Mouse (Mus musculus): Measurements from ENCODE around the gene Pmm1. TPM values are rescaled to one million over a fixed set of nuclear protein-coding genes. Genes with fewer than 3 reads are reported as not detected.
"Not testable (repeated sequence)": the region's sequence is repeated elsewhere in the genome, so short reads cannot be mapped to it uniquely, and the experiment has no call there.

Pmm1 gene
- polyA plus RNA-seq, 1 experiment from 2014 or later: 24.7 TPM

DNA sequence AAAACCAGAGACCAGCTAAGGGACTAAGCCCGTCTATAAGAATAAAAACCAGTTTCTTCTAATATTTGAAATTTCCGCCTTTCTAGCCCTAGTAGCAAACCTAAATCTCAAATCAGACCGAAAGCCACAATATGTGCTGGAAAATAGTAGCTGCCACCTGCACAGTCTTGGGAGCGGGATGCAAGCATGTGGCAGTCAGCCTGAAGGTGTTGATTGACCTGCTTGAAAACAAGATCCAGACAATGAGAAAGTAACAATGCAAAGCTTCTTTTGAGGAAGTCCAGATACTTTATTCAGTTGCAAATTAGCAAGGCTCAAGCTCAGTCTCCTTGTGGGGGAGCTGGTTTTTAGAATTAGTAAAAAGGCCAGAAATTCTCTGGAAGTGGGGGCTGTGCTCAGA lies 9.8 kb upstream of the Pmm1 start:
- H3K4me1 ChIP-seq (replicated peaks): peaks cover 19% of the 10 kb centered on the region
- not testable (repeated sequence) for ATAC-seq (ENCODE audit: low read depth); H3K4me3 ChIP-seq (replicated peaks); H3K4me2 ChIP-seq; H3K9me3 ChIP-seq (replicated peaks); DNase-seq; H3K9ac ChIP-seq; H3K36me3 ChIP-seq; H3K27ac ChIP-seq; H3K27me3 ChIP-seq
- 82% methylated on average over 4 of the region's 4 CpGs for WGBS (ENCODE audit: insufficient replicate concordance)

GRCm38 (mm10) chr15:81969635-81970034 lies 8.9 kb upstream of the Pmm1 start:
- not testable (repeated sequence) for ATAC-seq (ENCODE audit: low read depth); H3K27ac ChIP-seq; H3K27me3 ChIP-seq; DNase-seq; H3K4me2 ChIP-seq; H3K4me3 ChIP-seq (replicated peaks); H3K9me3 ChIP-seq (replicated peaks); H3K36me3 ChIP-seq; H3K9ac ChIP-seq
- H3K4me1 ChIP-seq (replicated peaks): peaks cover 19% of the 10 kb centered on the region
- WGBS (ENCODE audit: insufficient replicate concordance): 80% methylated on average over 6 of the region's 6 CpGs

- peak; percentile 87 for ATAC-seq (ENCODE audit: low read depth)
- H3K27ac ChIP-seq: peak overlapping the region; percentile 41
These were observed 8.4 kb upstream of the Pmm1 start for GRCm38 (mm10) chr15:81969173-81969572.

DNA sequence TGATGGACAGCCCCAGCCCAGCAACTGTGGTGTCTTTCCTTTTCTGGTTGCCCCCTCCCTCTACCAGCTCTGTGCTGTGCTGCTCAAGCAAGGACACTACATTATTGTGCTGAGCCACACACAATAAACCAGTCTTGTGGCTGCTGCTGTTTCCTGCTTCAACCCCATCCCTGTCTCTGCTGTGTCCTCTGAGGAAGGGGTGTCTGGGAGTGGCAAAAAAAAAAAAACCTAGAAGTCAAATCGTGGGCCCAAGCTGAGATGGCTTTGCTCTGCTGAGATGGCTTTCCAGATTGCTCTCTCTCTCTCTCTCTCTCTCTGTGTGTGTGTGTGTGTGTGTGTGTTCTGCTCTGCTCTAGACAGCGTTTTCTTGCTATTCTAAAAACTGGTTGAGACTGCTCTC lies 7.7 kb upstream of the Pmm1 start:
- ATAC-seq (ENCODE audit: low read depth) (no peak), DNase-seq (no peak)
- Histone ChIP-seq H3K4me2 (no peak overlapping the region), H3K4me1 (replicated peaks) (peaks cover 19% of the 10 kb centered on the region), H3K9ac (no peak overlapping the region; the same call in 1 of the 2 replicates), H3K27me3 (peaks cover 7% of the 10 kb centered on the region; the same call in 1 of the 2 replicates), H3K36me3 (no peaks in the 10 kb centered on the region), H3K27ac (no peak overlapping the region; the same call in 1 of the 2 replicates), H3K4me3 (replicated peaks) (no peak overlapping the region), H3K9me3 (replicated peaks) (no peaks in the 10 kb centered on the region)
- WGBS (ENCODE audit: insufficient replicate concordance): 42% methylated on average over 2 of the region's 2 CpGs

More at GRCm38 (mm10) chr15:81969173-81969572, 8.4 kb upstream of the Pmm1 start:
- Histone ChIP-seq H3K36me3 (no peaks in the 10 kb centered on the region), H3K4me2 (no peak overlapping the region), H3K4me1 (replicated peaks) (peaks cover 19% of the 10 kb centered on the region), H3K9ac (no peak overlapping the region), H3K9me3 (replicated peaks) (no peaks in the 10 kb centered on the region), H3K27me3 (peaks cover 7% of the 10 kb centered on the region; the same call in 1 of the 2 replicates), H3K4me3 (replicated peaks) (no peak overlapping the region)
- WGBS (ENCODE audit: insufficient replicate concordance): 38% methylated on average over 7 of the region's 7 CpGs
- peak; percentile 41 for DNase-seq

DNA sequence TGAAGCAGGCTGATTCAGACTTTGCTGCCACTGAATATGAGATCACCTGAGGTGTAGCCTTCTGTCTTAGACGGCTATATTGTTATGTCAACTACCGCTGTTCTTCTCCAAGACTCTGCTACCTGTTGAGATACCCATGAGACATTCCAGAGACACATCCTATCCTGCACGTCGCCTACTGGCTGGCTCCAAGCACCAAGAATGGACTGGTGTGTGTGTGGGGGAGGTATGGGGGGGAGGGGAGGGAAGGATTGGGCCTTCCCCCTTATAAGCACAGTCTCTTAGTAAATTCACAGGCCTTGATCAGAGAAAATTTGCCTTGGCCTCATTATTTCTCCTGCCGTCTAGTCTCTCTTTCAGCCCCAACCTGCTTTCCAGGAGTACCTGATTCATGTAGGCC lies 7.1 kb upstream of the Pmm1 start:
- Histone ChIP-seq H3K4me2 (no peak overlapping the region), H3K36me3 (no peaks in the 10 kb centered on the region), H3K27me3 (peaks cover 7% of the 10 kb centered on the region; the same call in 1 of the 2 replicates), H3K27ac (no peak overlapping the region), H3K4me1 (replicated peaks) (peaks cover 19% of the 10 kb centered on the region), H3K9me3 (replicated peaks) (no peaks in the 10 kb centered on the region), H3K9ac (no peak overlapping the region), H3K4me3 (replicated peaks) (no peak overlapping the region)
- ATAC-seq (ENCODE audit: low read depth) (no peak), DNase-seq (no peak)
- 83% methylated on average over 5 of the region's 5 CpGs for WGBS (ENCODE audit: insufficient replicate concordance)

DNA sequence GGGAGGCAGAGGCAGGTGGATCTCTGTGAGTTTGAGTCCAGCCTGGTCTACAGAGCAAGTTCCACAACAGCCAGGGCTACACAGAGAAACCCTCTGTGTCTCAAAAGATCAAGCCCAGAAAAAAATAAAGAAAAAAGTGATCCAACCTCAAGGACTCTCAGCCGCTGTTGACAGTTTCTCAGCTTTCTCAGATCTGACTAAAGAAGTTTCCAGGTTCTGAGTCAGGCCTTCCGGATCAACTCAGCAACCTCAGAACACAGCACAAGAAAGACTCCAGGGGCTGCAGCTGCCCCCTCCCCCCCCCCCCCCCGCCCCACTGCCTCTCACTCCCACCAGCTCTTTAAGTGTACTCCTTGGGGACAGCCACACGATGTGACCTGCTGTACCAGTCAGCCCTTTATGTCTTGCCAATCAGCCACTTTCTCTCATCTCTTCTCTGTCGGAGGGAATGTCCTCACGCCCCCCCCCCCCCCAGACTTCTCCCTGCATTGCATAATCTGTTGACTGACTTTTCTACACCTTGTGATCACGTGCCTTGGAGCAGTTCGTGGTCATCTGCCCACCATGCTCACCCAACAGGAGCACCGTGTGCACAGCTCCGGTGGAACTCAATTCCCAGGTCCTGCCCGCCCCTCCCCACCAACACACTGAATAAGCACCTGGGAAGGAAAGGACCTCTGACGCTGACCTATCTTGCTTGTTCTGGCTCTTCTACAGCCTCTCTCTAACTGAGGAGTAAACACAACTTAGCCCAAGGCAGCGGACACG lies 5.5 kb upstream of the Pmm1 start:
- Histone ChIP-seq H3K9ac (no peak overlapping the region), H3K27ac (no peak overlapping the region), H3K9me3 (replicated peaks) (no peaks in the 10 kb centered on the region), H3K36me3 (no peaks in the 10 kb centered on the region), H3K4me1 (replicated peaks) (peaks cover 23% of the 10 kb centered on the region), H3K27me3 (peaks cover 7% of the 10 kb centered on the region; the same call in 1 of the 2 replicates), H3K4me3 (replicated peaks) (no peak overlapping the region), H3K4me2 (no peak overlapping the region)
- ATAC-seq (ENCODE audit: low read depth): no peak
- DNase-seq: no peak
- 72% methylated on average over 10 of the region's 14 CpGs for WGBS (ENCODE audit: insufficient replicate concordance)

- ATAC-seq (ENCODE audit: low read depth) (no peak), DNase-seq (no peak)
- Histone ChIP-seq H3K27ac (no peak overlapping the region), H3K9ac (no peak overlapping the region), H3K9me3 (replicated peaks) (no peaks in the 10 kb centered on the region), H3K27me3 (peaks cover 7% of the 10 kb centered on the region; the same call in 1 of the 2 replicates), H3K36me3 (no peaks in the 10 kb centered on the region), H3K4me3 (replicated peaks) (no peak overlapping the region), H3K4me1 (replicated peaks) (peaks cover 29% of the 10 kb centered on the region), H3K4me2 (no peak overlapping the region)
- WGBS (ENCODE audit: insufficient replicate concordance): 53% methylated on average over 4 of the region's 4 CpGs
These were observed 4.3 kb upstream of the Pmm1 start for GRCm38 (mm10) chr15:81964980-81965545.

DNA sequence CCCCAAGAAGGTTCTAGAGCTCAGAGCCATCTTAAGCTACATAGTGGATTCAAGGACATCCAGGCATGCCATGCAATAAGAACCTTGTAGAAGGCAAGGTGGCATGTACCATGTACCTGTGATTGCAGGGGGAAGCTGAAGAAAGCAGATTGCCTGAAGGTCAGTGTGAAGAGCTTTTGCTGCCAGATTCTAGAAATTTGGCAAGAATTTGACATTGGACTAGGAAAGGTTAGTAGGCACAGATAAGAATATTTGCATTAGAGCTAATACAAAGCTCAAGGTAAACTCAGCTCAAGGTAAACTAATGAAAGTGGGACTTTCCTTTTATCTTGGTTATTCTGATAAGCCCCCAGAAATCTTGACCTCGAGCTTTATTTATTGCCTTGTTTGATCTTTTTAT lies 3.5 kb upstream of the Pmm1 start:
- no peak for DNase-seq
- 28% methylated on average over 1 of the region's 1 CpGs for WGBS (ENCODE audit: insufficient replicate concordance)
- Histone ChIP-seq H3K9ac (no peak overlapping the region), H3K27me3 (peaks cover 7% of the 10 kb centered on the region; the same call in 1 of the 2 replicates), H3K36me3 (no peaks in the 10 kb centered on the region), H3K4me3 (replicated peaks) (no peak overlapping the region), H3K27ac (no peak overlapping the region), H3K4me1 (replicated peaks) (peaks cover 30% of the 10 kb centered on the region), H3K4me2 (no peak overlapping the region), H3K9me3 (replicated peaks) (no peaks in the 10 kb centered on the region)
- no peak for ATAC-seq (ENCODE audit: low read depth)

- Histone ChIP-seq H3K9me3 (replicated peaks) (no peaks in the 10 kb centered on the region), H3K9ac (peak overlapping the region; percentile 62), H3K4me1 (replicated peaks) (peaks cover 34% of the 10 kb centered on the region), H3K27me3 (no peaks in the 10 kb centered on the region), H3K27ac (peak overlapping the region; percentile 75), H3K4me3 (replicated peaks) (peak overlapping the region; percentile 81), H3K4me2 (peak overlapping the region; percentile 100), H3K36me3 (peaks cover 6% of the 10 kb centered on the region)
- ATAC-seq (ENCODE audit: low read depth) (peak; percentile 72), DNase-seq (no peak)
- WGBS (ENCODE audit: insufficient replicate concordance): under 1% methylated on average over 7 of the region's 8 CpGs
These were observed 335 bp upstream of the Pmm1 start for GRCm38 (mm10) chr15:81961078-81961451.

DNA sequence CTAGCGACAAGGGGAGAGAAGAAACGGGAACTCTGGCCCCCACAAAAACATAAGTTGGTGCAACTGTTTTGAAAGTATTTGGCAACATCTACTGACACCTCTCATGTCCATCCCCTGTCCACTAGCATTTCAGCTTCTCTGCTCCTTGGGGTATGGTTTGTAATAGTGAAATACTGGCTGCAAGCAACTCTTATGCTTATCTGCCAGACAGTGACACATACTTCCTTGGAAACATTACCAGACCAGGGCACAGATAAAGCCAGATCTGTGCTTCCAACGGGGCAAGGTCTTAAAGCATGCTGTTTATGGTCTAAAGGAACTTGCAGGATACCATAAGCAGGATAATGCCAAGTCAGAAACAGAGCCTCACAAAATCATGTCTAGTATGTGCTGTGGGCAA lies 1.8 kb downstream of the Pmm1 start:
- Histone ChIP-seq H3K4me1 (replicated peaks) (peaks cover 34% of the 10 kb centered on the region), H3K9me3 (replicated peaks) (no peaks in the 10 kb centered on the region), H3K27ac (peak overlapping the region; percentile 90), H3K36me3 (peaks cover 27% of the 10 kb centered on the region), H3K4me2 (peak overlapping the region; percentile 100), H3K27me3 (no peaks in the 10 kb centered on the region), H3K4me3 (replicated peaks) (no peak overlapping the region), H3K9ac (peak overlapping the region; percentile 88)
- no peak for ATAC-seq (ENCODE audit: low read depth)
- DNase-seq: no peak
- 55% methylated on average over 3 of the region's 3 CpGs for WGBS (ENCODE audit: insufficient replicate concordance)

DNA sequence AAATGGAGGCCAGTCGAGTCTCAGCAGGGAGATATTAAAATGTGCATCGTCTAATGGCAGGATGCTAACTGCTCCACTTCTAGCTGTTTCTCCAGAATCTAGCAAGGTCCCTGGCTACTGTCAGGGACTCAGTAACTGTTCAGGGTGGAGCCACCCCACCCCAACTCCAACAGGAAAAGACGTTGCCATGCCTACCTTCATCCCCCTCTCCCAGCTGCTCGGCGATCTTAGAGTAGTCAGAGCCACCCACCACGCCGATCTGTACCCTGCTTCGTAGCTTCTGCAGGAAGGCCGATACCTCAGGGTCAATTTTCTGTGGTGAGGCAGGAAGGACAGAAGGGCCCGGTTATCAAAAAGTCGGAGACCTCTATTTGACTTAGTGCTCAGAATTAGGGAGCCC lies 3.1 kb downstream of the Pmm1 start:
- DNase-seq (no peak), ATAC-seq (ENCODE audit: low read depth) (no peak)
- Histone ChIP-seq H3K4me2 (no peak overlapping the region), H3K4me1 (replicated peaks) (peaks cover 34% of the 10 kb centered on the region), H3K9me3 (replicated peaks) (no peaks in the 10 kb centered on the region), H3K4me3 (replicated peaks) (no peak overlapping the region), H3K27ac (no peak overlapping the region), H3K36me3 (peaks cover 35% of the 10 kb centered on the region), H3K9ac (no peak overlapping the region), H3K27me3 (no peaks in the 10 kb centered on the region)
- 82% methylated on average over 11 of the region's 11 CpGs for WGBS (ENCODE audit: insufficient replicate concordance)

Data from liver, embryonic 13.5 days (tissue).